Mouse (Mus musculus): ENCODE results near the gene Dthd1.

The Dthd1 gene

GRCm38 (mm10) chr5:62864348-62864747 lies 50.7 kb downstream of the Dthd1 start:
- peak; percentile 45 for DNase-seq (ENCODE audit: low read depth, low spot score)

- no peak for DNase-seq (ENCODE audit: low read depth, low spot score)
Observed at GRCm38 (mm10) chr5:62867003-62867402, 53.4 kb downstream of the Dthd1 start.

- no peak for DNase-seq (ENCODE audit: low read depth, low spot score)
Observed at GRCm38 (mm10) chr5:62879530-62879929, 65.9 kb downstream of the Dthd1 start.

GRCm38 (mm10) chr5:62895326-62895725 lies 81.7 kb downstream of the Dthd1 start:
- DNase-seq (ENCODE audit: low read depth, low spot score), result peak; percentile 40

GRCm38 (mm10) chr5:62906954-62907353 lies 93.3 kb downstream of the Dthd1 start:
- no peak for DNase-seq (ENCODE audit: low read depth, low spot score)

GRCm38 (mm10) chr5:62909074-62909473 lies 95.5 kb downstream of the Dthd1 start:
- no peak for DNase-seq (ENCODE audit: low read depth, low spot score)

- no peak for DNase-seq (ENCODE audit: low read depth, low spot score)
Observed at GRCm38 (mm10) chr5:62924616-62925015, 111.0 kb downstream of the Dthd1 start.

Data from telencephalon, adult 2 months (tissue).